Comparison of ENCODE assay signal across 15 mouse cellular contexts in the genomic region with DNA sequence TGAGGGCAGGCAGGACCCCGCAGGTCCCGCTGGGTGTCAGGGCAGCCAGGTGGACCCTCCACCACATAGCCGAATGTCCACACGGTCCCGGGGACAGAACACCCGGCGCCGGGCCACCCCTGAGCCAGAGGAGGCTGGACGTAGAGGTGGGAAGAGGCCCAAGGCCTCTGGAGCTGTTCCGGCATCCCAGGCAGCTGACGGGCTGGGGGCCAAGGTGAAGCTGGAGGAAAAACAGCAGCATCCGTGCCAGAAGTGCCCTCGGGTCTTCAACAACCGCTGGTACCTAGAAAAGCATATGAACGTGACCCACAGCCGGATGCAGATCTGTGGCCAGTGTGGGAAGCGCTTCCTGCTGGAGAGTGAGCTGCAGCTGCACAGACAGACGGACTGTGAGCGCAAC. TPM values are rescaled to one million over a fixed set of nuclear protein-coding genes. Genes with fewer than 3 reads are reported as not detected.
A peak's percentile ranks its signal among the peaks of the same experiment; 100 is the strongest.
DNase-seq lines count a peak whose midpoint lies in the region; ATAC-seq lines count a peak whose summit lies in the region.
"Had no signal": no experiment of that assay in that cellular context is flagged by ENCODE, and none has a peak within 500 bp of the region (broad histone marks: within the 10 kb centered on the region; RNA-seq: fewer than 3 reads in every experiment).

No protein-coding gene starts in this region.

- intact Hi-C loops in gastrocnemius, postnatal 14 days (cut with DNase I; ENCODE audit: low total_unique reads): no loop called here

- ATAC-seq in heart, embryonic 12.5 days (ENCODE audit: insufficient number of reproducible peaks, low FRiP score): no peak
- no peak for ATAC-seq in activated CD4-positive, CD25-positive, alpha-beta regulatory T cell, adult 4 months
- ATAC-seq: CD4-positive, CD25-positive, alpha-beta regulatory T cell, adult 4 months had no signal

- no peak overlapping the region for H3K9ac ChIP-seq in heart, embryonic 12.5 days
- H3K9ac ChIP-seq: heart, embryonic 15.5 days; kidney, embryonic 15.5 days; lung, embryonic 15.5 days had no signal

- peak; percentile 70 to 75 for DNase-seq in heart, adult 18-20 months
- DNase-seq in layer of hippocampus, postnatal 25 days (ENCODE audit: extremely low spot score in 1 of 2, low spot score in 1 of 2): peak; percentile 19 to 41
- DNase-seq in layer of hippocampus, adult 9-10 months (ENCODE audit: low spot score): no peak
- DNase-seq in adrenal gland, postnatal 25 days: peak; percentile 59
- peak; percentile 71 for DNase-seq in gastrocnemius, postnatal 14 days
- DNase-seq: cerebellum, postnatal 36 days; thymus, adult 2 months had no signal

- H3K27me3 ChIP-seq in heart, embryonic 12.5 days (replicated peaks): no peaks in the 10 kb centered on the region
- H3K27me3 ChIP-seq: heart, embryonic 15.5 days; kidney, embryonic 15.5 days; lung, embryonic 15.5 days had no signal

- H3K27ac ChIP-seq in heart, embryonic 12.5 days (ENCODE audit: poor library complexity, severe bottlenecking): no peak overlapping the region
- H3K27ac ChIP-seq: heart, embryonic 15.5 days; kidney, embryonic 15.5 days; lung, embryonic 15.5 days had no signal

- H3K4me2 ChIP-seq in heart, embryonic 12.5 days: no peak overlapping the region
- H3K4me2 ChIP-seq: heart, embryonic 15.5 days; kidney, embryonic 15.5 days; liver, embryonic 11.5 days; lung, embryonic 15.5 days had no signal

- no peak overlapping the region for H3K4me3 ChIP-seq in heart, embryonic 12.5 days
- H3K4me3 ChIP-seq: heart, embryonic 15.5 days; kidney, embryonic 15.5 days; lung, embryonic 15.5 days had no signal

- 87% methylated on average over 19 of the region's 19 CpGs for WGBS in heart, embryonic 12.5 days

- H3K4me1 ChIP-seq in heart, embryonic 12.5 days (replicated peaks): peaks cover 21% of the 10 kb centered on the region

- H3K9me3 ChIP-seq in heart, embryonic 12.5 days (replicated peaks): no peaks in the 10 kb centered on the region
- H3K9me3 ChIP-seq: heart, embryonic 15.5 days; kidney, embryonic 15.5 days; lung, embryonic 15.5 days had no signal

- peaks cover 64% of the 10 kb centered on the region for H3K36me3 ChIP-seq in heart, embryonic 12.5 days

RNA-seq across cellular contexts. Expression of gene Zfp651, which starts 4.6 kb away (rescaled TPM):
- total RNA-seq in heart, adult 18-20 months (2021): 100 to 1,000 TPM; 108 to 109 TPM
- 12.5 and 14.9 TPM in 2 replicates for polyA plus RNA-seq in heart, embryonic 12.5 days (2016; fragmentation: Nextera tagmentation; extraction: Ambion mirVana)
- 100 to 1,000 TPM; 101 to 109 TPM for total RNA-seq in layer of hippocampus, postnatal 25 days (2021)
- 33.3 and 55.7 TPM in 2 replicates for total RNA-seq in adrenal gland, postnatal 25 days (2021)
- total RNA-seq in gastrocnemius, postnatal 14 days (2021): 10 to 100 TPM; 51.5 to 56.1 TPM
- polyA plus RNA-seq in activated CD4-positive, CD25-positive, alpha-beta regulatory T cell, adult 4 months (2017; shearing (Covaris generic)): not detected
- total RNA-seq: neutrophil, adult 5-6 weeks had no signal

RNA-seq across cellular contexts. Expression of gene Klhl40, which starts 13.7 kb away (rescaled TPM):
- 10 to 100 TPM; 17.8 to 20.5 TPM for total RNA-seq in heart, adult 18-20 months (2021)
- polyA plus RNA-seq in heart, embryonic 12.5 days (2016; fragmentation: Nextera tagmentation; extraction: Ambion mirVana): 0.73 and 1.1 TPM in 2 replicates
- total RNA-seq in layer of hippocampus, postnatal 25 days (2021): 1 to 10 TPM; 3.3 to 4.4 TPM
- 0.18 TPM in 1 of 2 replicates, not detected in the other for total RNA-seq in adrenal gland, postnatal 25 days (2021)
- 100 to 1,000 TPM; 116 to 158 TPM for total RNA-seq in gastrocnemius, postnatal 14 days (2021)
- polyA plus RNA-seq in activated CD4-positive, CD25-positive, alpha-beta regulatory T cell, adult 4 months (2017; shearing (Covaris generic)): not detected
- total RNA-seq: neutrophil, adult 5-6 weeks had no signal
- polyA plus RNA-seq: CD4-positive, CD25-positive, alpha-beta regulatory T cell, adult 4 months; liver, embryonic 11.5 days had no signal

RNA-seq across cellular contexts. Expression of gene Hhatl, which starts 28.6 kb away (rescaled TPM):
- 100 to 1,000 TPM in 1 of 2 experiments, 10 to 100 TPM in 1; 95.1 to 119 TPM for total RNA-seq in heart, adult 18-20 months (2021)
- polyA plus RNA-seq in heart, embryonic 12.5 days (2016; fragmentation: Nextera tagmentation; extraction: Ambion mirVana): 5.3 and 5.7 TPM in 2 replicates
- 10 to 100 TPM; 15.1 to 15.5 TPM for total RNA-seq in layer of hippocampus, postnatal 25 days (2021)
- total RNA-seq in adrenal gland, postnatal 25 days (2021): not detected in 2 replicates
- total RNA-seq in gastrocnemius, postnatal 14 days (2021): 100 to 1,000 TPM; 276 to 284 TPM
- polyA plus RNA-seq in activated CD4-positive, CD25-positive, alpha-beta regulatory T cell, adult 4 months (2017; shearing (Covaris generic)): not detected
- total RNA-seq: neutrophil, adult 5-6 weeks had no signal
- polyA plus RNA-seq: CD4-positive, CD25-positive, alpha-beta regulatory T cell, adult 4 months; liver, embryonic 11.5 days had no signal

RNA-seq across cellular contexts. Expression of gene Nktr, which starts 44.7 kb away (rescaled TPM):
- 10 to 100 TPM; 26.2 to 32.4 TPM for total RNA-seq in heart, adult 18-20 months (2021)
- polyA plus RNA-seq in heart, embryonic 12.5 days (2016; fragmentation: Nextera tagmentation; extraction: Ambion mirVana): 53.6 and 61.4 TPM in 2 replicates
- total RNA-seq in layer of hippocampus, postnatal 25 days (2021): 100 to 1,000 TPM in 1 of 2 experiments, 10 to 100 TPM in 1; 71.9 to 123 TPM
- total RNA-seq in adrenal gland, postnatal 25 days (2021): 90.6 and 90.8 TPM in 2 replicates
- total RNA-seq in gastrocnemius, postnatal 14 days (2021): 10 to 100 TPM; 24.2 to 29.9 TPM
- 100 to 1,000 TPM in 1 of 2 experiments, 10 to 100 TPM in 1; 90.3 to 104 TPM for polyA plus RNA-seq in activated CD4-positive, CD25-positive, alpha-beta regulatory T cell, adult 4 months (2017; shearing (Covaris generic))

RNA-seq across cellular contexts. Expression of gene Ss18l2, which starts 53.6 kb away (rescaled TPM):
- 100 to 1,000 TPM; 117 to 129 TPM for total RNA-seq in heart, adult 18-20 months (2021)
- 145 and 152 TPM in 2 replicates for polyA plus RNA-seq in heart, embryonic 12.5 days (2016; fragmentation: Nextera tagmentation; extraction: Ambion mirVana)
- 10 to 100 TPM; 80.2 to 90.3 TPM for total RNA-seq in layer of hippocampus, postnatal 25 days (2021)
- total RNA-seq in adrenal gland, postnatal 25 days (2021): 41.6 and 44.9 TPM in 2 replicates
- 10 to 100 TPM; 89.3 to 93.6 TPM for total RNA-seq in gastrocnemius, postnatal 14 days (2021)
- 10 to 100 TPM; 59.3 to 65.0 TPM for polyA plus RNA-seq in activated CD4-positive, CD25-positive, alpha-beta regulatory T cell, adult 4 months (2017; shearing (Covaris generic))

Comparison
In these comparisons a context has a peak if more than half of its experiments do, and no peak if none do; other contexts are left out.
1. RNA of gene Klhl40, which starts 13.7 kb away (total RNA-seq): 116 to 158 TPM in gastrocnemius, postnatal 14 days; 17.8 to 20.5 TPM in heart, adult 18-20 months, 3.3 to 4.4 TPM in layer of hippocampus, postnatal 25 days and 0.18 TPM in adrenal gland, postnatal 25 days; every median in the first group is over 4 times any median in the second.
2. RNA of gene Hhatl, which starts 28.6 kb away (total RNA-seq): 276 to 284 TPM in gastrocnemius, postnatal 14 days, 95.1 to 119 TPM in heart, adult 18-20 months and 15.1 to 15.5 TPM in layer of hippocampus, postnatal 25 days; not detected in adrenal gland, postnatal 25 days; every median in the first group is over 10 times any median in the second.